Mouse (Mus musculus) myocyte (in vitro differentiated cells): ENCODE measurements around the gene Tbl1x. TPM values are rescaled to one million over a fixed set of nuclear protein-coding genes. Genes with fewer than 3 reads are reported as not detected.

Experiments
- H3K27me3 ChIP-seq: one replicate; pipeline ENCODE4 v1.6.1; 2011; ENCODE audit not compliant: control insufficient read depth, insufficient read depth, insufficient read length
- H3K36me3 ChIP-seq: one replicate; pipeline ENCODE4 v1.6.1; 2011; ENCODE audit not compliant: control insufficient read depth, insufficient read depth
- H3K4me2 ChIP-seq: one replicate; pipeline ENCODE4 v1.6.1; 2011; ENCODE audit warnings: low read depth, control low read depth
- H3K4me3 ChIP-seq: one replicate; pipeline ENCODE4 v1.5.1; 2011; ENCODE audit warnings: mild to moderate bottlenecking, control low read depth, moderate library complexity
- H3K79me2 ChIP-seq: one replicate; pipeline ENCODE4 v1.6.1; 2011; ENCODE audit not compliant: control insufficient read depth, insufficient read depth
- H3ac ChIP-seq: one replicate; pipeline ENCODE4 v1.6.1; 2011; ENCODE audit not compliant: control insufficient read depth, insufficient read length
- CEBPB ChIP-seq: IDR thresholded peaks from 2 replicates; pipeline ENCODE4 v1.6.1; 2011; ENCODE audit warnings: mild to moderate bottlenecking, moderate library complexity; ENCODE audit not compliant: poor library complexity, insufficient read depth, severe bottlenecking
- E2F4 ChIP-seq: IDR thresholded peaks from one replicate; pipeline ENCODE4 v1.6.1; 2011; ENCODE audit warnings: mild to moderate bottlenecking, control low read depth, moderate library complexity; ENCODE audit not compliant: insufficient read depth
- MAX ChIP-seq: IDR thresholded peaks from one replicate; pipeline ENCODE4 v1.6.1; 2011; ENCODE audit warnings: low read depth, mild to moderate bottlenecking, control low read depth
- MYOD1 ChIP-seq, 3 experiments: IDR thresholded peaks; one replicate each; pipeline ENCODE4 v1.6.1; 2011; ENCODE audit warnings: control low read depth in 2 of 3, low read depth in 2 of 3, mild to moderate bottlenecking in 2 of 3, moderate library complexity in 1 of 3; ENCODE audit not compliant: insufficient read length in 2 of 3, control insufficient read depth in 1 of 3
- MYOG ChIP-seq, 3 experiments: IDR thresholded peaks; one replicate each; pipeline ENCODE4 v1.6.1; 2011; ENCODE audit warnings: control low read depth in 2 of 3, low read depth in 2 of 3, mild to moderate bottlenecking in 2 of 3; ENCODE audit not compliant: insufficient read length in 2 of 3, control insufficient read depth in 1 of 3, insufficient read depth in 1 of 3
- POLR2A ChIP-seq: IDR thresholded peaks from one replicate; pipeline ENCODE4 v1.6.1; 2011; ENCODE audit warnings: low read depth, mild to moderate bottlenecking, control low read depth, moderate library complexity; ENCODE audit not compliant: insufficient read length
- POLR2AphosphoS2 ChIP-seq: IDR thresholded peaks from one replicate; pipeline ENCODE4 v1.6.1; 2011; ENCODE audit warnings: low read depth, control low read depth; ENCODE audit not compliant: insufficient read length
- REST ChIP-seq: IDR thresholded peaks from one replicate; pipeline ENCODE4 v1.6.1; 2011; ENCODE audit warnings: mild to moderate bottlenecking, control low read depth, moderate library complexity; ENCODE audit not compliant: insufficient read depth, insufficient read length
- SRF ChIP-seq: IDR thresholded peaks from one replicate; pipeline ENCODE4 v1.6.1; 2011; ENCODE audit warnings: low read depth; ENCODE audit not compliant: control insufficient read depth, insufficient read length
- TCF12 ChIP-seq: IDR thresholded peaks from one replicate; pipeline ENCODE4 v1.6.1; 2011; ENCODE audit warnings: mild to moderate bottlenecking, control low read depth; ENCODE audit not compliant: poor library complexity, insufficient read depth, severe bottlenecking
- TCF3 ChIP-seq: IDR thresholded peaks from one replicate; pipeline ENCODE4 v1.6.1; 2011; ENCODE audit warnings: low read depth, control low read depth; ENCODE audit not compliant: insufficient read length
- USF1 ChIP-seq: IDR thresholded peaks from one replicate; pipeline ENCODE4 v1.6.1; 2011; ENCODE audit warnings: low read depth, mild to moderate bottlenecking, control low read depth, moderate library complexity
- polyA plus RNA-seq: library from polyadenylated mRNA; unstranded; fragments of >200 nt; fragmentation: generic; extraction: Trizol; gene quantifications from one replicate; pipeline ENCODE4 v1.2.1, GENCODE M21; 2012; ENCODE audit warnings: missing spikeins

Gene Tbl1x
- polyA plus RNA-seq, 1 experiment, result 31.6 TPM

DNA sequence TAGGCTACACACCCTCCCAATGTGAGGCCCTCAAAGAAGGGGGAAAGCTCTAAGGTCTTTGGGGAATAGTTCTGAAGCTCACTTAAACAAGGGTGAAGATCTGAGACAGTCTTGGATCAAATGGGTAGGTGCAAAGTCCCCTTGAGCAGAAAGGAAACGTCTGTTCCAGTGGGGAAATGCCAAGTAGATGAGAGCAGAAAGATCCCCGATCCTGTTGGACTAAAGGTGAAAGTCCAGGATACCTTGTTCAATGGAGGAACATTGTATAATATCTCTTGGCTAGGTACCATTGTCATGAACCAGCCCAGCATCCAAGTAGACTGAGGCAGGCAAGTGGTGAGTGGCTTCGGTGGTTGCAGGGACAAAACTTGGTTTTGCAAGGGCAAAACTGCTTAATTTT, 152.5 kb downstream of the Tbl1x start:
- Histone ChIP-seq H3K4me2 (no peak overlapping the region), H3K79me2 (no peaks in the 10 kb centered on the region), H3ac (no peak overlapping the region), H3K36me3 (peaks cover 14% of the 10 kb centered on the region), H3K4me3 (no peak overlapping the region), H3K27me3 (no peaks in the 10 kb centered on the region)
- TF ChIP-seq CEBPB, result no peak
- no peak for TF ChIP-seq MYOG (IDR thresholded peaks at IDR 0.05; ENCODE audit: control insufficient read depth in 1 of 3, insufficient read depth in 1 of 3, insufficient read length in 2 of 3, low read depth in 2 of 3)
- TF ChIP-seq TCF3, result no peak
- no peak for TF ChIP-seq USF1
- TF ChIP-seq POLR2AphosphoS2, result no peak
- TF ChIP-seq SRF, result no peak

DNA sequence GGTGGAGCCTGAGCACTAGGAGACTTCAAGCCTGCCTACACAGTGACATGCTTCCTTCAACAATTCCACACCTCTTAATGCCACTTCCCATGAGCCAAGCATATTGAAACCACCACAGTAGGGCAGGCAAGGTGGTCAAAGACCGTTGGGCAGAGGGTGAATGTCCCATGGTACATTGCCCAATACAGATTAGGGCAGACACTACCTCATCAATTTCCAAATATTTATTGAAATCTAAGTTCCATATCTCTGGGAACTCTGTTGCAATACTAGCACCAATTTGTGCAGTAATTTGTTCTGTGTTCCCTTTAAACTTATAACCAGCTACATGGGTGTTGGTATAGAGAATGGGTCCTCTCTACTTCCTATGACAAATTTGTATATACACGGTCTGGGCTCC, 154.2 kb downstream of the Tbl1x start:
- no peaks in the 10 kb centered on the region for H3K79me2 ChIP-seq
- no peak overlapping the region for H3K4me3 ChIP-seq
- H3K4me2 ChIP-seq, result no peak overlapping the region
- H3K36me3 ChIP-seq, result peaks cover 13% of the 10 kb centered on the region
- no peak overlapping the region for H3ac ChIP-seq
- H3K27me3 ChIP-seq, result no peaks in the 10 kb centered on the region
- TF ChIP-seq E2F4, result no peak
- peak; percentile 11 for TF ChIP-seq POLR2AphosphoS2
- TF ChIP-seq MAX, result no peak
- TF ChIP-seq MYOD1 (IDR thresholded peaks at IDR 0.05; ENCODE audit: control insufficient read depth in 1 of 3, insufficient read length in 2 of 3, low read depth in 2 of 3), result no peak
- TF ChIP-seq CEBPB, result no peak
- TF ChIP-seq SRF, result no peak
- no peak for TF ChIP-seq TCF12
- TF ChIP-seq POLR2A, result no peak
- no peak for TF ChIP-seq USF1

DNA sequence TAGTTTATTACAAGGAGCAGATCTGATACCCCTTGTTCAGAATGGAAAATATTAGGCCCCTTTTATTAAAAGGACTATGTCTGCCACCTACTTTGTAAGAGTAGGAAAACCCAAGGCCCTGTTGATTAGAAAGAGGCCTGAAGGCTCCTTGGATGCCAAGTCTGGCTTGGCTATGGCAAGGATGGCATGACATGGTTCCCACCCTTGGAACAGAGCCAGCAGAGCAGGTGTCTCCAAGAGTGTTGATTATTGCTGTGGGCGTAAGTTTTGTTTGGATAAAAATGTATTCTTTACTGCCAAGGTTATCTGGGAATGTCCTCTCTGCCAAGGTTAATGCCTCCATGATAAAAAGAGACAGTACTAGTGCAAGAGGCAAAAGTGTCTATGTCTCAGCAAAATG, 156.1 kb downstream of the Tbl1x start:
- Histone ChIP-seq H3ac (no peak overlapping the region), H3K27me3 (no peaks in the 10 kb centered on the region), H3K36me3 (peaks cover 6% of the 10 kb centered on the region), H3K4me2 (no peak overlapping the region), H3K79me2 (no peaks in the 10 kb centered on the region), H3K4me3 (no peak overlapping the region)
- no peak for TF ChIP-seq POLR2AphosphoS2

DNA sequence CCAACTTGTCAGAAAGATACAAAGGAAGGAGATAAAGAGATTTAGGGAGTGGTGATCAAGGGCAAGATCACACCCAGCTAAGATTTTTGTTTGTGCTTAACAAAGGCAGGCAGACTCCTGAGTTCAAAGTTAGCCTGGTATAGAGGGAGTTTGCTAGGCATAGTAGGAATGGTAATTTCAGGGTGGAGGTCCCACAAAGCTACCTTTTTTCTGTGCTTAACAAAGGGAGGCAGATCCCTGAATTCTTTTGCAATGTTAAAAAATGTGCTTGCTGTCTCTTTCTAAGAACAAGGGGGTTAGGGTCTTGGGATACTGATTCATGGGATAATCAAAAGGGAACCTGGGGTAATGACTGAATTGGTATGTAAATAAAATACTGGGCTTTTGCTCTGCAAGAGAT, 156.6 kb downstream of the Tbl1x start:
- peaks cover 6% of the 10 kb centered on the region for H3K36me3 ChIP-seq
- no peak overlapping the region for H3K4me3 ChIP-seq
- H3ac ChIP-seq, result no peak overlapping the region
- no peak overlapping the region for H3K4me2 ChIP-seq
- H3K79me2 ChIP-seq, result no peaks in the 10 kb centered on the region
- H3K27me3 ChIP-seq, result no peaks in the 10 kb centered on the region
- TF ChIP-seq MYOG (IDR thresholded peaks at IDR 0.05; ENCODE audit: control insufficient read depth in 1 of 3, insufficient read depth in 1 of 3, insufficient read length in 2 of 3, low read depth in 2 of 3) (no peak), SRF (no peak), REST (no peak), USF1 (no peak)

DNA sequence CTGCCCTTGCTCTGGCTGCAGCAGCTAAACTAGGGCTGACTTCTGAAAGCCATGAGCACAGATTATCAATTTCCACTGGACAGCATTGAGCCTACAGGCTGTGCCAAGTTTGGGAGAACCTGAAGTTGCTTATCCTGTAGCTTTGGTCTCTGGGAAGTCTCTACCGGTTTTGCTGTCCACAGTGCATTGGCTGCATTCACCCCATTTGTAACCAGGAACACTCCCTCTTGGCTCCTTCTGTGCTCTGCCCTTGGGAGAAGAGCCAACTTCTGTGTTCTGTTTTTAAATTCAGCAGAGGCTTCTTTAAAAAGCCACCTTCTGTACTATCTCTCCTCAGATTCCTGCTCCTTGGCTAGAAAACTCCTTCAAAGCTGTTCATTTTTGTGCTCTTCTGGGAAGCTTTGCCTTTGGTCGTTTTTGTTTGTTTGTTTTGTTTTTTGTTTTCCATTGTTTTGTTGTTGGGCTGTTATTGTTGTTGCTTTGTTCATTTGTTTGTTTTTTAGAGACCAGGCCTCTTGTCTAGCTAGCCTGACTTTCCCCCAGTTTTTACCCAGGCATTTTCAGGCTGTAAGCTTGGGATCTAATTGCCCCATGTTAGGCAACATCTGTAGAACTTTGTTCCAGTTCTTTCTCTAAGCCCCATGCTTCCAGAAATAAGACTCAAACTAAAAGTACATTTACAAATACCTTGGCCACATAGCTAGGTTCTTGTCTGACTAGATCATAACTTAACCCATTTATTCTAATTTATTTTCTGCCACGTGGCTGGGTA, 159.2 kb downstream of the Tbl1x start:
- Histone ChIP-seq H3K79me2 (no peaks in the 10 kb centered on the region), H3K4me2 (no peak overlapping the region), H3ac (no peak overlapping the region), H3K36me3 (no peaks in the 10 kb centered on the region), H3K4me3 (no peak overlapping the region), H3K27me3 (no peaks in the 10 kb centered on the region)
- TF ChIP-seq MAX (no peak), E2F4 (no peak), CEBPB (no peak), MYOG (IDR thresholded peaks at IDR 0.05; ENCODE audit: control insufficient read depth in 1 of 3, insufficient read depth in 1 of 3, insufficient read length in 2 of 3, low read depth in 2 of 3) (no peak), REST (no peak)
